Mouse (Mus musculus): ENCODE data around the gene Gm1043. TPM values are rescaled to one million over a fixed set of nuclear protein-coding genes. Genes with fewer than 3 reads are reported as not detected.

Gene Gm1043
- polyA plus RNA-seq, 1 experiment from 2014 or later = 0.04 TPM

GRCm38 (mm10) chr5:37083209-37083770 lies 1.9 kb upstream of the Gm1043 start:
- H3K4me1 ChIP-seq (ENCODE audit: control insufficient read depth, insufficient read depth, low read length) = peaks cover 6% of the 10 kb centered on the region
- H3K27ac ChIP-seq (ENCODE audit: low read depth, low read length) = no peak overlapping the region
- no peak overlapping the region for H3K4me2 ChIP-seq
- no peak overlapping the region for H3K9ac ChIP-seq (ENCODE audit: low read length)
- H3K36me3 ChIP-seq (ENCODE audit: control insufficient read depth, insufficient read depth, low read length) = no peaks in the 10 kb centered on the region
- no peak for ATAC-seq (ENCODE audit: low FRiP score)
- 80% methylated on average over 7 of the region's 7 CpGs for WGBS
- DNase-seq (ENCODE audit: low spot score, missing footprints) = no peak
- H3K9me3 ChIP-seq (ENCODE audit: control insufficient read depth, low read length) = no peaks in the 10 kb centered on the region
- no peak overlapping the region for H3K4me3 ChIP-seq (ENCODE audit: low read depth, low read length)
- H3K27me3 ChIP-seq (ENCODE audit: control insufficient read depth, insufficient read depth, low read length) = no peaks in the 10 kb centered on the region

GRCm38 (mm10) chr5:37083850-37084249 lies 1.3 kb upstream of the Gm1043 start:
- no peak overlapping the region for H3K4me3 ChIP-seq (ENCODE audit: low read depth, low read length)
- DNase-seq (ENCODE audit: low spot score, missing footprints) (no peak), ATAC-seq (ENCODE audit: low FRiP score) (no peak)
- WGBS = 90% methylated on average over 9 of the region's 9 CpGs
- no peak overlapping the region for H3K27ac ChIP-seq (ENCODE audit: low read depth, low read length)
- no peak overlapping the region for H3K4me2 ChIP-seq
- H3K9ac ChIP-seq (ENCODE audit: low read length) = no peak overlapping the region
- H3K36me3 ChIP-seq (ENCODE audit: control insufficient read depth, insufficient read depth, low read length) = no peaks in the 10 kb centered on the region
- no peaks in the 10 kb centered on the region for H3K9me3 ChIP-seq (ENCODE audit: control insufficient read depth, low read length)
- no peaks in the 10 kb centered on the region for H3K27me3 ChIP-seq (ENCODE audit: control insufficient read depth, insufficient read depth, low read length)
- peaks cover 6% of the 10 kb centered on the region for H3K4me1 ChIP-seq (ENCODE audit: control insufficient read depth, insufficient read depth, low read length)

- no peak for DNase-seq (ENCODE audit: low spot score, missing footprints)
- H3K4me2 ChIP-seq = no peak overlapping the region
- no peaks in the 10 kb centered on the region for H3K9me3 ChIP-seq (ENCODE audit: control insufficient read depth, low read length)
- 78% methylated on average over 3 of the region's 3 CpGs for WGBS
- H3K36me3 ChIP-seq (ENCODE audit: control insufficient read depth, insufficient read depth, low read length) = no peaks in the 10 kb centered on the region
- no peak overlapping the region for H3K9ac ChIP-seq (ENCODE audit: low read length)
- peaks cover 9% of the 10 kb centered on the region for H3K27me3 ChIP-seq (ENCODE audit: control insufficient read depth, insufficient read depth, low read length)
- H3K4me1 ChIP-seq (ENCODE audit: control insufficient read depth, insufficient read depth, low read length) = peaks cover 6% of the 10 kb centered on the region
- ATAC-seq (ENCODE audit: low FRiP score) = no peak
- no peak overlapping the region for H3K4me3 ChIP-seq (ENCODE audit: low read depth, low read length)
- H3K27ac ChIP-seq (ENCODE audit: low read depth, low read length) = no peak overlapping the region
Observed at GRCm38 (mm10) chr5:37085918-37086317, 748 bp downstream of the Gm1043 start.

- Histone ChIP-seq H3K4me2 (no peak overlapping the region), H3K27me3 (ENCODE audit: control insufficient read depth, insufficient read depth, low read length) (peaks cover 26% of the 10 kb centered on the region), H3K27ac (ENCODE audit: low read depth, low read length) (no peak overlapping the region), H3K9me3 (ENCODE audit: control insufficient read depth, low read length) (no peaks in the 10 kb centered on the region), H3K9ac (ENCODE audit: low read length) (no peak overlapping the region), H3K4me1 (ENCODE audit: control insufficient read depth, insufficient read depth, low read length) (peaks cover 6% of the 10 kb centered on the region), H3K4me3 (ENCODE audit: low read depth, low read length) (no peak overlapping the region), H3K36me3 (ENCODE audit: control insufficient read depth, insufficient read depth, low read length) (no peaks in the 10 kb centered on the region)
- WGBS = 45% methylated on average over 2 of the region's 2 CpGs
- no peak for ATAC-seq (ENCODE audit: low FRiP score)
- DNase-seq (ENCODE audit: low spot score, missing footprints) = no peak
Observed at GRCm38 (mm10) chr5:37087786-37088185, 2.6 kb downstream of the Gm1043 start.

- ATAC-seq (ENCODE audit: low FRiP score) (no peak), DNase-seq (ENCODE audit: low spot score, missing footprints) (no peak)
- Histone ChIP-seq H3K4me3 (ENCODE audit: low read depth, low read length) (no peak overlapping the region), H3K9me3 (ENCODE audit: control insufficient read depth, low read length) (no peaks in the 10 kb centered on the region), H3K27ac (ENCODE audit: low read depth, low read length) (no peak overlapping the region), H3K36me3 (ENCODE audit: control insufficient read depth, insufficient read depth, low read length) (no peaks in the 10 kb centered on the region), H3K27me3 (ENCODE audit: control insufficient read depth, insufficient read depth, low read length) (peaks cover 27% of the 10 kb centered on the region), H3K9ac (ENCODE audit: low read length) (no peak overlapping the region), H3K4me1 (ENCODE audit: control insufficient read depth, insufficient read depth, low read length) (peaks cover 6% of the 10 kb centered on the region), H3K4me2 (no peak overlapping the region)
- WGBS = 52% methylated on average over 1 of the region's 1 CpGs
Observed at GRCm38 (mm10) chr5:37088342-37089108, 3.4 kb downstream of the Gm1043 start.

GRCm38 (mm10) chr5:37091171-37091628 lies 6.0 kb downstream of the Gm1043 start:
- H3K4me2 ChIP-seq = peak overlapping the region; percentile 77
- peak; percentile 71; the same call in 1 of the 2 replicates for ATAC-seq (ENCODE audit: low FRiP score)
- H3K27me3 ChIP-seq (ENCODE audit: control insufficient read depth, insufficient read depth, low read length) = peaks cover 27% of the 10 kb centered on the region
- no peaks in the 10 kb centered on the region for H3K36me3 ChIP-seq (ENCODE audit: control insufficient read depth, insufficient read depth, low read length)
- under 1% methylated on average over 47 of the region's 47 CpGs for WGBS
- peak overlapping the region; percentile 31 for H3K4me3 ChIP-seq (ENCODE audit: low read depth, low read length)
- peak; percentile 92 for DNase-seq (ENCODE audit: low spot score, missing footprints)
- H3K9me3 ChIP-seq (ENCODE audit: control insufficient read depth, low read length) = no peaks in the 10 kb centered on the region
- peaks cover 6% of the 10 kb centered on the region for H3K4me1 ChIP-seq (ENCODE audit: control insufficient read depth, insufficient read depth, low read length)
- no peak overlapping the region for H3K27ac ChIP-seq (ENCODE audit: low read depth, low read length)
- peak overlapping the region; percentile 50 for H3K9ac ChIP-seq (ENCODE audit: low read length)

- ATAC-seq (ENCODE audit: low FRiP score) (no peak), DNase-seq (ENCODE audit: low spot score, missing footprints) (no peak)
- Histone ChIP-seq H3K27me3 (ENCODE audit: control insufficient read depth, insufficient read depth, low read length) (peaks cover 27% of the 10 kb centered on the region), H3K4me3 (ENCODE audit: low read depth, low read length) (no peak overlapping the region), H3K27ac (ENCODE audit: low read depth, low read length) (no peak overlapping the region), H3K9me3 (ENCODE audit: control insufficient read depth, low read length) (no peaks in the 10 kb centered on the region), H3K4me1 (ENCODE audit: control insufficient read depth, insufficient read depth, low read length) (peaks cover 6% of the 10 kb centered on the region), H3K9ac (ENCODE audit: low read length) (no peak overlapping the region), H3K4me2 (no peak overlapping the region), H3K36me3 (ENCODE audit: control insufficient read depth, insufficient read depth, low read length) (no peaks in the 10 kb centered on the region)
- whole genome bisulfite sequencing = 91% methylated on average over 5 of the region's 5 CpGs
Observed at GRCm38 (mm10) chr5:37094941-37095340, 9.8 kb downstream of the Gm1043 start.

- DNase-seq (ENCODE audit: low spot score, missing footprints) (no peak), ATAC-seq (ENCODE audit: low FRiP score) (no peak)
- WGBS = 75% methylated on average over 6 of the region's 6 CpGs
- no peak overlapping the region for H3K4me2 ChIP-seq
- H3K9me3 ChIP-seq (ENCODE audit: control insufficient read depth, low read length) = no peaks in the 10 kb centered on the region
- no peaks in the 10 kb centered on the region for H3K4me1 ChIP-seq (ENCODE audit: control insufficient read depth, insufficient read depth, low read length)
- no peaks in the 10 kb centered on the region for H3K36me3 ChIP-seq (ENCODE audit: control insufficient read depth, insufficient read depth, low read length)
- no peak overlapping the region for H3K4me3 ChIP-seq (ENCODE audit: low read depth, low read length)
- no peak overlapping the region for H3K9ac ChIP-seq (ENCODE audit: low read length)
- H3K27me3 ChIP-seq (ENCODE audit: control insufficient read depth, insufficient read depth, low read length) = peaks cover 3% of the 10 kb centered on the region; the same call in 1 of the 2 replicates
- H3K27ac ChIP-seq (ENCODE audit: low read depth, low read length) = no peak overlapping the region
Observed at GRCm38 (mm10) chr5:37097591-37097990, 12.4 kb downstream of the Gm1043 start.

- Histone ChIP-seq H3K4me2 (no peak overlapping the region), H3K27me3 (ENCODE audit: control insufficient read depth, insufficient read depth, low read length) (no peaks in the 10 kb centered on the region), H3K9ac (ENCODE audit: low read length) (no peak overlapping the region), H3K36me3 (ENCODE audit: control insufficient read depth, insufficient read depth, low read length) (no peaks in the 10 kb centered on the region), H3K4me1 (ENCODE audit: control insufficient read depth, insufficient read depth, low read length) (no peaks in the 10 kb centered on the region), H3K9me3 (ENCODE audit: control insufficient read depth, low read length) (no peaks in the 10 kb centered on the region), H3K27ac (ENCODE audit: low read depth, low read length) (no peak overlapping the region), H3K4me3 (ENCODE audit: low read depth, low read length) (no peak overlapping the region)
- ATAC-seq (ENCODE audit: low FRiP score) (no peak), DNase-seq (ENCODE audit: low spot score, missing footprints) (no peak)
- 74% methylated on average over 5 of the region's 5 CpGs for WGBS
Observed at GRCm38 (mm10) chr5:37100813-37101212, 15.6 kb downstream of the Gm1043 start.
